Comparison of ENCODE assay signal across 28 mouse cellular contexts in genomic region chr7:24804826-24805225, GRCm38 (mm10). TPM values are rescaled to one million over a fixed set of nuclear protein-coding genes. Genes with fewer than 3 reads are reported as not detected.
A peak's percentile ranks its signal among the peaks of the same experiment; 100 is the strongest.
DNase-seq lines count a peak whose midpoint lies in the region; ATAC-seq and TF ChIP-seq lines count a peak whose summit lies in the region.
"Had no signal": no experiment of that assay in that cellular context is flagged by ENCODE, and none has a peak within 500 bp of the region (broad histone marks: within the 10 kb centered on the region; RNA-seq: fewer than 3 reads in every experiment).

No protein-coding gene starts in this region.

- H3K36me3 ChIP-seq in forebrain, embryonic 16.5 days (ENCODE audit: control insufficient read depth, insufficient read depth): no peaks in the 10 kb centered on the region
- H3K36me3 ChIP-seq in forebrain, embryonic 10.5 days (replicated peaks): no peaks in the 10 kb centered on the region
- H3K36me3 ChIP-seq in lung, embryonic 14.5 days (ENCODE audit: insufficient read depth): no peaks in the 10 kb centered on the region
- no peaks in the 10 kb centered on the region for H3K36me3 ChIP-seq in stomach, postnatal 0 days (ENCODE audit: control insufficient read depth, insufficient read depth, low read length)
- H3K36me3 ChIP-seq: forebrain, embryonic 12.5 days; hindbrain, embryonic 13.5 days; midbrain, embryonic 10.5 days had no signal

- TF ChIP-seq EP300 in stomach, postnatal 0 days (optimal IDR thresholded peaks at IDR 0.05): no peak

- no peak overlapping the region for H3K4me2 ChIP-seq in forebrain, embryonic 16.5 days (ENCODE audit: low read length)
- H3K4me2 ChIP-seq in lung, embryonic 14.5 days: no peak overlapping the region
- H3K4me2 ChIP-seq in stomach, postnatal 0 days (replicated peaks; ENCODE audit: low read depth): no peak overlapping the region
- H3K4me2 ChIP-seq: forebrain, embryonic 12.5 days; hindbrain, embryonic 13.5 days; liver, embryonic 11.5 days had no signal

- H3K9me3 ChIP-seq in forebrain, embryonic 16.5 days (ENCODE audit: control insufficient read depth, low read length): no peaks in the 10 kb centered on the region
- no peaks in the 10 kb centered on the region for H3K9me3 ChIP-seq in forebrain, embryonic 10.5 days
- H3K9me3 ChIP-seq in lung, embryonic 14.5 days (ENCODE audit: low read depth, low read length): no peaks in the 10 kb centered on the region
- no peaks in the 10 kb centered on the region for H3K9me3 ChIP-seq in stomach, postnatal 0 days (ENCODE audit: control insufficient read depth, low read length)
- H3K9me3 ChIP-seq: forebrain, embryonic 12.5 days; hindbrain, embryonic 13.5 days; midbrain, embryonic 10.5 days had no signal

- DNase-seq in forebrain, embryonic 10.5 days (ENCODE audit: extremely low spot score, low spot score): no peak
- peak; percentile 18 for DNase-seq in lung, embryonic 14.5 days
- DNase-seq in lung, postnatal 25 days (ENCODE audit: low spot score): no peak
- peak; percentile 71 for DNase-seq in NIH3T3 (ENCODE audit: low read depth)
- DNase-seq in stomach, postnatal 0 days (ENCODE audit: low spot score): peak; percentile 15
- DNase-seq in adrenal gland, postnatal 14 days: no peak
- no peak for DNase-seq in thymus, postnatal 10 days (ENCODE audit: low spot score in 2 of 2)
- DNase-seq: adrenal gland, postnatal 36 days; cerebellum, adult 11-12 months; cerebellum, postnatal 36 days; kidney, adult 8-10 months; kidney, postnatal 36 days; layer of hippocampus, adult 9-11 months; left cerebral cortex, postnatal 4 days; lung, adult 18-20 months; thymus, postnatal 4 days had no signal

- no peak for ATAC-seq in forebrain, embryonic 16.5 days
- ATAC-seq in lung, embryonic 14.5 days (ENCODE audit: insufficient read depth): no peak
- ATAC-seq in stomach, postnatal 0 days (ENCODE audit: low FRiP score, low TSS enrichment): no peak

- 0 out of 2 replicates have a peak overlapping the region, but pooled peaks have one; percentile 6 for H3K9ac ChIP-seq in forebrain, embryonic 16.5 days (replicated peaks; ENCODE audit: low read depth, low read length)
- no peak overlapping the region for H3K9ac ChIP-seq in lung, embryonic 14.5 days
- no peak overlapping the region for H3K9ac ChIP-seq in stomach, postnatal 0 days (ENCODE audit: low read length)
- H3K9ac ChIP-seq: forebrain, embryonic 12.5 days; hindbrain, embryonic 13.5 days had no signal

- H3K4me3 ChIP-seq in forebrain, embryonic 16.5 days (replicated peaks; ENCODE audit: low read length): no peak overlapping the region
- H3K4me3 ChIP-seq in forebrain, embryonic 10.5 days: no peak overlapping the region
- no peak overlapping the region for H3K4me3 ChIP-seq in lung, embryonic 14.5 days (ENCODE audit: low read depth, low read length)
- no peak overlapping the region for H3K4me3 ChIP-seq in stomach, postnatal 0 days (ENCODE audit: low read depth, low read length)
- H3K4me3 ChIP-seq: forebrain, embryonic 12.5 days; hindbrain, embryonic 13.5 days; left cerebral cortex, adult 2 months; midbrain, embryonic 10.5 days had no signal

- H3K27me3 ChIP-seq in forebrain, embryonic 16.5 days (replicated peaks; ENCODE audit: control insufficient read depth, insufficient read depth, low read length): no peaks in the 10 kb centered on the region
- no peaks in the 10 kb centered on the region for H3K27me3 ChIP-seq in forebrain, embryonic 10.5 days (ENCODE audit: poor library complexity, severe bottlenecking)
- H3K27me3 ChIP-seq in lung, embryonic 14.5 days (ENCODE audit: insufficient read depth, low read length): no peaks in the 10 kb centered on the region
- no peaks in the 10 kb centered on the region for H3K27me3 ChIP-seq in stomach, postnatal 0 days (ENCODE audit: control insufficient read depth, insufficient read depth, low read length)
- H3K27me3 ChIP-seq: forebrain, embryonic 12.5 days; hindbrain, embryonic 13.5 days had no signal

- TF ChIP-seq CTCF in lung, embryonic 14.5 days (IDR thresholded peaks at IDR 0.05; ENCODE audit: low read depth): no peak
- 0 out of 2 replicates have a peak, but pooled peaks have one; percentile 7 for TF ChIP-seq CTCF in stomach, postnatal 0 days (IDR thresholded peaks at IDR 0.05; ENCODE audit: low read depth)

- no peaks in the 10 kb centered on the region for H3K4me1 ChIP-seq in forebrain, embryonic 16.5 days (replicated peaks; ENCODE audit: control insufficient read depth, insufficient read depth, low read length)
- H3K4me1 ChIP-seq in forebrain, embryonic 10.5 days: peaks cover 9% of the 10 kb centered on the region
- no peaks in the 10 kb centered on the region for H3K4me1 ChIP-seq in lung, embryonic 14.5 days (ENCODE audit: insufficient read depth)
- H3K4me1 ChIP-seq in stomach, postnatal 0 days (replicated peaks; ENCODE audit: control insufficient read depth, insufficient read depth): no peaks in the 10 kb centered on the region
- H3K4me1 ChIP-seq: forebrain, embryonic 12.5 days; hindbrain, embryonic 13.5 days had no signal

- no peak overlapping the region for H3K27ac ChIP-seq in forebrain, embryonic 16.5 days (ENCODE audit: low read length)
- H3K27ac ChIP-seq in forebrain, embryonic 10.5 days: no peak overlapping the region
- no peak overlapping the region for H3K27ac ChIP-seq in lung, embryonic 14.5 days (ENCODE audit: low read depth)
- no peak overlapping the region for H3K27ac ChIP-seq in stomach, postnatal 0 days (replicated peaks)
- H3K27ac ChIP-seq: forebrain, embryonic 12.5 days; hindbrain, embryonic 13.5 days; left cerebral cortex, adult 2 months; macrophage; midbrain, embryonic 10.5 days had no signal

- 66% methylated on average over 6 of the region's 6 CpGs for WGBS in forebrain, embryonic 16.5 days
- WGBS in forebrain, embryonic 10.5 days: 80% methylated on average over 6 of the region's 6 CpGs
- WGBS in lung, embryonic 14.5 days: 36% methylated on average over 6 of the region's 6 CpGs
- 21% methylated on average over 6 of the region's 6 CpGs for WGBS in stomach, postnatal 0 days

RNA-seq across cellular contexts. Expression of gene Ceacam10, which starts 27.8 kb away (rescaled TPM):
- not detected in 2 replicates for polyA plus RNA-seq in forebrain, embryonic 16.5 days (2015; fragmentation: Nextera tagmentation; extraction: Ambion mirVana)
- polyA plus RNA-seq in forebrain, embryonic 10.5 days (2016; fragmentation: Nextera tagmentation; extraction: Ambion mirVana): not detected in 2 replicates
- polyA plus RNA-seq in lung, embryonic 14.5 days (2014; fragmentation: Nextera tagmentation; extraction: Ambion mirVana): not detected in 2 replicates
- polyA plus RNA-seq in stomach, postnatal 0 days (2015; fragmentation: Nextera tagmentation; extraction: Ambion mirVana): 2.3 and 2.7 TPM in 2 replicates
- 0.93 TPM in 1 of 2 replicates, not detected in the other for total RNA-seq in adrenal gland, postnatal 14 days (2021)
- total RNA-seq: adrenal gland, postnatal 36 days; gastrocnemius, postnatal 4 days; left cerebral cortex, adult 2 months; left cerebral cortex, postnatal 4 days had no signal
- polyA plus RNA-seq: frontal cortex, adult 2 months; heart, postnatal 0 days; hindbrain, embryonic 13.5 days; intestine, embryonic 14.5 days; liver, embryonic 11.5 days; midbrain, embryonic 10.5 days had no signal

RNA-seq across cellular contexts. Expression of gene Cd177, which starts 44.7 kb away (rescaled TPM):
- 0.23 TPM in 1 of 2 replicates, not detected in the other for polyA plus RNA-seq in forebrain, embryonic 16.5 days (2015; fragmentation: Nextera tagmentation; extraction: Ambion mirVana)
- polyA plus RNA-seq in forebrain, embryonic 10.5 days (2016; fragmentation: Nextera tagmentation; extraction: Ambion mirVana): 0.07 TPM in 1 of 2 replicates, not detected in the other
- 0.13 TPM in 1 of 2 replicates, not detected in the other for polyA plus RNA-seq in lung, embryonic 14.5 days (2014; fragmentation: Nextera tagmentation; extraction: Ambion mirVana)
- 12.2 and 12.3 TPM in 2 replicates for polyA plus RNA-seq in stomach, postnatal 0 days (2015; fragmentation: Nextera tagmentation; extraction: Ambion mirVana)
- total RNA-seq in adrenal gland, postnatal 14 days (2021): 0.49 and 0.63 TPM in 2 replicates
- total RNA-seq: left cerebral cortex, adult 2 months; left cerebral cortex, postnatal 4 days had no signal
- polyA plus RNA-seq: midbrain, embryonic 10.5 days had no signal

RNA-seq across cellular contexts. Expression of gene Gm9844, which starts 57.2 kb away (rescaled TPM):
- 23.0 and 28.5 TPM in 2 replicates for polyA plus RNA-seq in forebrain, embryonic 16.5 days (2015; fragmentation: Nextera tagmentation; extraction: Ambion mirVana)
- polyA plus RNA-seq in forebrain, embryonic 10.5 days (2016; fragmentation: Nextera tagmentation; extraction: Ambion mirVana): 12.7 and 12.8 TPM in 2 replicates
- polyA plus RNA-seq in lung, embryonic 14.5 days (2014; fragmentation: Nextera tagmentation; extraction: Ambion mirVana): 23.5 and 25.5 TPM in 2 replicates
- 10.4 and 15.8 TPM in 2 replicates for polyA plus RNA-seq in stomach, postnatal 0 days (2015; fragmentation: Nextera tagmentation; extraction: Ambion mirVana)
- total RNA-seq in adrenal gland, postnatal 14 days (2021): 1.4 TPM in 1 of 2 replicates, not detected in the other
- total RNA-seq: adrenal gland, postnatal 36 days had no signal
- polyA plus RNA-seq: small intestine, adult 2 months had no signal

Comparison
In these comparisons a context has a peak if more than half of its experiments do, and no peak if none do; other contexts are left out.
1. DNase-seq: peak in lung, embryonic 14.5 days (single experiment), NIH3T3 (single experiment) and stomach, postnatal 0 days (single experiment); none in forebrain, embryonic 10.5 days (single experiment), lung, postnatal 25 days (single experiment), adrenal gland, postnatal 14 days (single experiment) and thymus, postnatal 10 days (0 of 2).
2. RNA of gene Cd177, which starts 44.7 kb away (polyA plus RNA-seq): 12.2 to 12.3 TPM in stomach, postnatal 0 days; 0.23 TPM in forebrain, embryonic 16.5 days, 0.13 TPM in lung, embryonic 14.5 days and 0.07 TPM in forebrain, embryonic 10.5 days; every median in the first group is over 10 times any median in the second.